ENCODE assay signal across 11 mouse cellular contexts in the genomic region with DNA sequence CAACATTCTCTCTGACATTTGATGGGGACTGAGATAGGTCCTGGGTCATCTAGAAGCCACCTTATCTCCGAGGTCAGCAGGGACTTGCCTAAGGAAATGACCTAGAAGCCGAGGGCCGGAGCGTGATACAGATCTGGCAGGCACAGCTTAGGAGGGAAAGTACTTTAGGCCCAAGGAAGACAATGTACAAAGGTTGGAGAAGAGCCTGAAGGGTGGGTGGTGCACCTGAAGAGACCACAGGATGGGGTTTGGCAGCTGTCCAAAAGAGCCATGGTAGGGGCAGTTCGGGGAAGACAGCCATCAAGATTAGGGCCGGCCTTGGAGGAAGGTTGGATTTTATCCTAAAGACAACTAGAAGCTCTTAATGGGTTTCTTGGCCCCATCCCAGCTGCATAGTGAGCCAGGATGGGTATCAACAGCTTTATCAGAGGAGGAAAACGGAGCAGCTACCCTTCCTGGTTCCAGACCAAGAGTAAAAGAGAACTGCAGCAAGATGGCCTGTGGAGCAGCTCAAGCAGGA.
DNase-seq lines count a peak whose midpoint lies in the region; ATAC-seq and TF ChIP-seq lines count a peak whose summit lies in the region.
"Had no signal": no experiment of that assay in that cellular context is flagged by ENCODE, and none has a peak within 500 bp of the region (broad histone marks: within the 10 kb centered on the region; RNA-seq: fewer than 3 reads in every experiment).

No protein-coding gene starts in this region.

- H3K27me3 ChIP-seq in kidney, embryonic 15.5 days = no peaks in the 10 kb centered on the region
- no peaks in the 10 kb centered on the region for H3K27me3 ChIP-seq in heart, postnatal 0 days (ENCODE audit: control insufficient read depth, insufficient read depth, low read length)
- H3K27me3 ChIP-seq: liver, embryonic 15.5 days had no signal

- TF ChIP-seq CTCF in heart, postnatal 0 days (IDR thresholded peaks at IDR 0.05; ENCODE audit: low read depth) = no peak

- H3K9ac ChIP-seq in kidney, embryonic 15.5 days = no peak overlapping the region
- no peak overlapping the region for H3K9ac ChIP-seq in heart, postnatal 0 days (replicated peaks; ENCODE audit: low read depth, low read length)
- H3K9ac ChIP-seq: hindbrain, embryonic 14.5 days; liver, embryonic 15.5 days had no signal

- no peak for ATAC-seq in kidney, embryonic 15.5 days (replicated peaks; ENCODE audit: low FRiP score)
- no peak for ATAC-seq in heart, postnatal 0 days (ENCODE audit: insufficient read depth, low read depth)
- ATAC-seq in erythroid progenitor cell, adult 5-6 weeks (replicated peaks; ENCODE audit: low FRiP score, poor library complexity, severe bottlenecking) = no peak

- DNase-seq in kidney, adult 11 months = peak; percentile 51
- peak; percentile 39 for DNase-seq in ZHBTc4 (ENCODE audit: low read depth, low spot score)
- DNase-seq in heart, postnatal 0 days (ENCODE audit: low spot score) = no peak
- DNase-seq in lung, postnatal 4 days = peak; percentile 57 to 72
- no peak for DNase-seq in testis, postnatal 10 days (ENCODE audit: low spot score)
- DNase-seq in layer of hippocampus, postnatal 25 days (ENCODE audit: extremely low spot score in 1 of 2, low spot score in 1 of 2) = no peak
- DNase-seq: right cerebral cortex, adult 18-20 months had no signal

- H3K36me3 ChIP-seq in kidney, embryonic 15.5 days = no peaks in the 10 kb centered on the region
- H3K36me3 ChIP-seq in heart, postnatal 0 days (replicated peaks; ENCODE audit: control insufficient read depth, insufficient read depth, low read length) = no peaks in the 10 kb centered on the region
- H3K36me3 ChIP-seq: liver, embryonic 15.5 days had no signal

- no peak for TF ChIP-seq EP300 in heart, postnatal 0 days (IDR thresholded peaks at IDR 0.05; ENCODE audit: low read depth)

- H3K4me1 ChIP-seq in kidney, embryonic 15.5 days = 0 out of 2 replicates have a peak, but pooled peaks cover 4% of the 10 kb centered on the region
- H3K4me1 ChIP-seq in heart, postnatal 0 days (ENCODE audit: control insufficient read depth, insufficient read depth) = peaks cover 4% of the 10 kb centered on the region; the same call in 1 of the 2 replicates

- H3K27ac ChIP-seq in kidney, embryonic 15.5 days = no peak overlapping the region
- H3K27ac ChIP-seq in heart, postnatal 0 days (ENCODE audit: low read depth) = peak overlapping the region; percentile 31; the same call in 1 of the 2 replicates
- H3K27ac ChIP-seq: hindbrain, embryonic 14.5 days; liver, embryonic 15.5 days had no signal

- H3K9me3 ChIP-seq in kidney, embryonic 15.5 days (replicated peaks) = no peaks in the 10 kb centered on the region
- H3K9me3 ChIP-seq in heart, postnatal 0 days (replicated peaks; ENCODE audit: control insufficient read depth, low read length) = no peaks in the 10 kb centered on the region; the same call in 1 of the 2 replicates
- H3K9me3 ChIP-seq: liver, embryonic 15.5 days had no signal

- no peak overlapping the region for H3K4me2 ChIP-seq in kidney, embryonic 15.5 days
- H3K4me2 ChIP-seq in heart, postnatal 0 days (ENCODE audit: low read depth, low read length) = no peak overlapping the region
- H3K4me2 ChIP-seq: hindbrain, embryonic 14.5 days; liver, embryonic 15.5 days had no signal

- H3K4me3 ChIP-seq in kidney, embryonic 15.5 days (replicated peaks) = no peak overlapping the region
- no peak overlapping the region for H3K4me3 ChIP-seq in heart, postnatal 0 days (ENCODE audit: low read depth, low read length)
- H3K4me3 ChIP-seq: liver, embryonic 15.5 days had no signal

- WGBS in kidney, embryonic 15.5 days = 77% methylated on average over 7 of the region's 7 CpGs
- 55% methylated on average over 7 of the region's 7 CpGs for WGBS in heart, postnatal 0 days

Comparison
In these comparisons a context has a peak if more than half of its experiments do, and no peak if none do; other contexts are left out.
1. DNase-seq: peak in kidney, adult 11 months (single experiment), ZHBTc4 (single experiment) and lung, postnatal 4 days (2 of 2); none in heart, postnatal 0 days (single experiment), testis, postnatal 10 days (single experiment) and layer of hippocampus, postnatal 25 days (0 of 2).